7 mouse cellular contexts compared by ENCODE assay signal in genomic region chr1:43098031-43098984, GRCm38 (mm10). TPM values are rescaled to one million over a fixed set of nuclear protein-coding genes. Genes with fewer than 3 reads are reported as not detected.
DNase-seq lines count a peak whose midpoint lies in the region; ATAC-seq and TF ChIP-seq lines count a peak whose summit lies in the region.

Gene Tgfbrap1, minus strand, starts transcription at chr1:43098637.
Gene AI597479, plus strand, starts transcription at chr1:43098710.

- under 1% methylated on average over 57 of the region's 57 CpGs for WGBS in embryonic facial prominence, embryonic 10.5 days
- under 1% methylated on average over 55 of the region's 57 CpGs for WGBS in intestine, postnatal 0 days
- WGBS in limb, embryonic 10.5 days: 1% methylated on average over 57 of the region's 57 CpGs
- under 1% methylated on average over 57 of the region's 57 CpGs for WGBS in midbrain, embryonic 13.5 days

- peaks cover 17% of the 10 kb centered on the region for H3K4me1 ChIP-seq in embryonic facial prominence, embryonic 10.5 days
- H3K4me1 ChIP-seq in intestine, postnatal 0 days (replicated peaks; ENCODE audit: control insufficient read depth, insufficient read depth, low read length): no peaks in the 10 kb centered on the region
- peaks cover 16% of the 10 kb centered on the region for H3K4me1 ChIP-seq in limb, embryonic 10.5 days
- peaks cover 35% of the 10 kb centered on the region for H3K4me1 ChIP-seq in midbrain, embryonic 13.5 days (replicated peaks)

- peak within 1 kb of the TSS; percentile 90 for H3K9ac ChIP-seq in intestine, postnatal 0 days (ENCODE audit: low read depth, low read length)
- peak within 1 kb of the TSS; percentile 95 for H3K9ac ChIP-seq in midbrain, embryonic 13.5 days (replicated peaks)

- peak within 1 kb of the TSS; percentile 74 for H3K4me2 ChIP-seq in intestine, postnatal 0 days (replicated peaks; ENCODE audit: low read depth)
- peak within 1 kb of the TSS; percentile 89 for H3K4me2 ChIP-seq in midbrain, embryonic 13.5 days (replicated peaks)

- TF ChIP-seq CTCF in intestine, postnatal 0 days (IDR thresholded peaks at IDR 0.05; ENCODE audit: low read depth): no peak

- no peaks in the 10 kb centered on the region for H3K27me3 ChIP-seq in embryonic facial prominence, embryonic 10.5 days (replicated peaks; ENCODE audit: low read depth, poor library complexity, severe bottlenecking)
- no peaks in the 10 kb centered on the region for H3K27me3 ChIP-seq in intestine, postnatal 0 days (replicated peaks; ENCODE audit: control insufficient read depth, insufficient read depth, low read length)
- H3K27me3 ChIP-seq in limb, embryonic 10.5 days (ENCODE audit: low read depth, poor library complexity, severe bottlenecking): no peaks in the 10 kb centered on the region
- peaks cover 17% of the 10 kb centered on the region; the same call in 1 of the 2 replicates for H3K27me3 ChIP-seq in midbrain, embryonic 13.5 days

- H3K27ac ChIP-seq in embryonic facial prominence, embryonic 10.5 days (replicated peaks): peak within 1 kb of the TSS; percentile 94
- peak within 1 kb of the TSS; percentile 97 for H3K27ac ChIP-seq in intestine, postnatal 0 days (ENCODE audit: low read depth, low read length)
- peak within 1 kb of the TSS; percentile 95 for H3K27ac ChIP-seq in limb, embryonic 10.5 days
- H3K27ac ChIP-seq in midbrain, embryonic 13.5 days: peak within 1 kb of the TSS; percentile 99

- ATAC-seq in intestine, postnatal 0 days: peak; percentile 96
- peak; percentile 96 for ATAC-seq in midbrain, embryonic 13.5 days

- H3K4me3 ChIP-seq in embryonic facial prominence, embryonic 10.5 days: peak within 1 kb of the TSS; percentile 97
- H3K4me3 ChIP-seq in intestine, postnatal 0 days (ENCODE audit: low read depth, low read length): peak within 1 kb of the TSS; percentile 91
- peak within 1 kb of the TSS; percentile 98 for H3K4me3 ChIP-seq in limb, embryonic 10.5 days
- peak within 1 kb of the TSS; percentile 96 for H3K4me3 ChIP-seq in midbrain, embryonic 13.5 days (replicated peaks)

- H3K9me3 ChIP-seq in embryonic facial prominence, embryonic 10.5 days: no peaks in the 10 kb centered on the region
- no peaks in the 10 kb centered on the region for H3K9me3 ChIP-seq in intestine, postnatal 0 days (ENCODE audit: control insufficient read depth)
- H3K9me3 ChIP-seq in limb, embryonic 10.5 days (replicated peaks): no peaks in the 10 kb centered on the region
- no peaks in the 10 kb centered on the region for H3K9me3 ChIP-seq in midbrain, embryonic 13.5 days

- peak; percentile 95 for DNase-seq in adrenal gland, postnatal 10 days
- DNase-seq in embryonic facial prominence, embryonic 10.5 days (ENCODE audit: low spot score): peak; percentile 96
- peak; percentile 60 for DNase-seq in gonadal fat pad, adult 2 months (ENCODE audit: low read depth)
- peak; percentile 97 for DNase-seq in limb, embryonic 10.5 days (ENCODE audit: low spot score)
- DNase-seq in spleen, adult 12 weeks (ENCODE audit: low spot score): peak; percentile 88

- H3K36me3 ChIP-seq in embryonic facial prominence, embryonic 10.5 days (replicated peaks): peaks cover 29% of the 10 kb centered on the region
- peaks cover 14% of the 10 kb centered on the region for H3K36me3 ChIP-seq in intestine, postnatal 0 days (ENCODE audit: control insufficient read depth, insufficient read depth)
- H3K36me3 ChIP-seq in limb, embryonic 10.5 days: peaks cover 20% of the 10 kb centered on the region
- peaks cover 16% of the 10 kb centered on the region for H3K36me3 ChIP-seq in midbrain, embryonic 13.5 days

RNA-seq across cellular contexts. Expression of gene Tgfbrap1, which starts in this region (rescaled TPM):
- 10 to 100 TPM; 23.0 to 26.8 TPM for total RNA-seq in adrenal gland, postnatal 10 days (2021)
- polyA plus RNA-seq in embryonic facial prominence, embryonic 10.5 days (2016; fragmentation: Nextera tagmentation; extraction: Ambion mirVana): 12.4 and 12.8 TPM in 2 replicates
- polyA plus RNA-seq in gonadal fat pad, adult 2 months (2012; rRNA removed): 28.7 and 29.1 TPM in 2 replicates
- polyA plus RNA-seq in intestine, postnatal 0 days (2015; fragmentation: Nextera tagmentation; extraction: Ambion mirVana): 6.1 and 6.8 TPM in 2 replicates
- polyA plus RNA-seq in limb, embryonic 10.5 days (2016; fragmentation: Nextera tagmentation; extraction: Ambion mirVana): 9.5 and 12.0 TPM in 2 replicates
- polyA plus RNA-seq in midbrain, embryonic 13.5 days (2015; fragmentation: Nextera tagmentation; extraction: Ambion mirVana): 16.7 TPM in 2 replicates

RNA-seq across cellular contexts. Expression of gene AI597479, which starts in this region (rescaled TPM):
- total RNA-seq in adrenal gland, postnatal 10 days (2021): 10 to 100 TPM; 13.2 to 16.4 TPM
- 40.0 and 43.3 TPM in 2 replicates for polyA plus RNA-seq in embryonic facial prominence, embryonic 10.5 days (2016; fragmentation: Nextera tagmentation; extraction: Ambion mirVana)
- 7.2 and 8.4 TPM in 2 replicates for polyA plus RNA-seq in gonadal fat pad, adult 2 months (2012; rRNA removed)
- 8.6 TPM in 2 replicates for polyA plus RNA-seq in intestine, postnatal 0 days (2015; fragmentation: Nextera tagmentation; extraction: Ambion mirVana)
- polyA plus RNA-seq in limb, embryonic 10.5 days (2016; fragmentation: Nextera tagmentation; extraction: Ambion mirVana): 33.6 and 40.8 TPM in 2 replicates
- 50.0 and 50.3 TPM in 2 replicates for polyA plus RNA-seq in midbrain, embryonic 13.5 days (2015; fragmentation: Nextera tagmentation; extraction: Ambion mirVana)

Comparison
In these comparisons a context has a peak if more than half of its experiments do, and no peak if none do; other contexts are left out.
1. Peak in every context shown above with its lines: DNase-seq, ATAC-seq, H3K4me3 ChIP-seq and H3K27ac ChIP-seq.